Mouse (Mus musculus) embryo, embryonic 10.5 days (tissue): ENCODE measurements around the gene Mysm1.

Experiments
- DNase-seq: peaks from one replicate; pipeline ENCODE4 v3.0.0-alpha.2; 2015; ENCODE audit warnings: low spot score

Mysm1 gene

DNA sequence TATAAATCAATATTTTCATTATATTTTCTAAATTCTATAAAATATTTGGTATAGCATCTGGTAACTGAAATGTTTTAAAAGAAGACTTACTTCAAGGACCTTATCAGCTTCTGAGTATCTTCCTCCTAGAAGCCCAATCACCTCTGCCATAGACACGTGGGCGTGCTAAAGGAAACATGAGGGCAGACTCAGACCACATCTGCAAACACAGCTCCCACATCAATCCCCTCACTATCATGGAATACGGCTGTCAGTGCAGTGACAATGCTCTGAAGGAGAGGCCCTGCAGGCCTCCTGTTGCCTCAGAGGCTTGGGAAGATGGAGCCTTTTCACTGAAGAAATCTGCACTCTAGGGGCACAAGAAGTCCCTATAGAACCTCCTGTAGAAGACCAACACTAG lies 26.1 kb downstream of the Mysm1 start:
- DNase-seq, result no peak

DNA sequence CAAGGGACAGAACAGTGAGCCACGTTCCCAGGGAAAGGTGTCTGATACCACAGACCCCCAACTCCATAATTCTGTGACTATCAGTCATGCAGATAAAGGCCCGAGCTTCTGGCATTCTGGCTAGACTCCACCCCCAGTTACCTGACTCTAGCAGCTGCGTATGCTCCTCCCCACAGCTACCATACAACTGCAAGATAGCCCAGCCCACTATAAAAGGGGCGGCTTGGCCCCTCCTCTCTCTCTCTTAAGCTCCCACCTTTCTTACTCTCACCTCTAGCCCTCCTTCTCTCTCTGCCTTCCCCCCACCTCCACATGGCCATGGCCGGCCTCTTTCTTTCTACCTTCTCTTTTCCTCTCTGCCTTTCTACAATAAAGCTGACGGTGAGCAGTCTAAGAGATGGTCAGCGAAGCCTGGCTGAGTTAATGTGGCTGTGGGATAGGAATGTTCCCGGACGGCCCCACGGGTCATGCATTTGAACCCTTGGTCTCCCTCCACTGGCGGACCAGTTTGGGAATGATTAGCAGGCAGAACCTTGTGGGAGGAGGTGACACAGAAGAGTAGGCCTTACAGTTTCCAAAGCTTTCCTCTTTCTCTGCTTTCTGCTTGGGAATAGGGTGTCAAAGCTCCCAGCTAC lies 37.6 kb downstream of the Mysm1 start:
- DNase-seq, result no peak

DNA sequence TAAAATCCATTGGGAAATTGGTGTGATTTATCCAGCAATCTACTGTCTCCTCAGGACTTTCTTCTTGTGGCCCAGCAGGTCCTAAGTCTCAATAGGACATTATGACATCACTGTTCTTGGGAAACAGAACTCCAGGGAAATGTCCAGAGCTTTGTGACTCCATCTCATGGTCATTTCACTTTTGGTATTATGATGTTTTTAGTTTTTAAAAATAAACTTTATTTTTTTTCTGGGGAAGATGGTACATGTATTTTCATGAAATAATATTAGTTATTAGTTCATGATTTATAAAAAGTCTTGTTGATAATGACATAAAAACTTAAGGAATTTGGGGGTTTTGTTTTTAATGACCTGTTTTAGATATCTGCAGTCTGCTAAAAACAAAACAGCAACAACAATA lies 50.2 kb downstream of the Mysm1 start, which contains the start of gene Eqtn:
Eqtn (minus strand) TSS at position 101 of the 400 bp plus-strand sequence.
- no peak for DNase-seq

DNA sequence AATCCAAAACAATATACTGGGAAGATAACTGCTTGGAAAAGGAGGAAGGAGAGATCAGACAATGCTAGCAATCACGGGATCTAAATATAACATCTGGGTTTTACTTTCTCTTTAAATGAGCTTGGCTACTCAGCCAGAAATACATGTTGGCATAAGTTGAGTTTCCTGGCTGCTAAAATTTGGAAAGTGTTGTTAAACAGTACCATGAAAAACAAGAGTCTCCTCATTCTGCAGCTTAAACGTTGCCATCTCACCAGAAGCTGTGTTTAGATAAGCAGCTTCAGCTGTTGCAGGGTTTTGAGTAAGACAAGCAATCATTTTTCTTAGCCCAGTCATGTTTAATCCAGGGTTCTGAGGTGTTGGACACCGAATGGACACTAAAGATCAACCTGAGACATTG lies 77.1 kb downstream of the Mysm1 start:
- no peak for DNase-seq

DNA sequence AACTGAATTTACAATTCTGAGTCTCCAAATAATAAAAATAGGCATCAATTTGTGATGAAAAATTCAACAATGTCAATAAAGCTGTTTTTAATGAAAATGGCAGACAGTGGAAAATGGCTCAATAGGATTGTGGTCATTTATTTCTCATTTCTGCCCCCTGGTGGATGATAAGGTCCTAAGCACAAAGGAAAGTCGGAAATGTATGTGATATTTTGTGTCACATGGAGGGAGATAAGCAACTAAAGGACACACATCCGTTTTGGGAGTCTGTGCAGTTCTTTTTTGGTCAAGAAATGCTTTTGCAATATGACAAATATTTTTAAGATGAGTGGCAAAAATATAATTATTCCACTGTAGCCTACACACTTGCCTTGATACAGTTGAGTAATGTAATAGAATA lies 78.2 kb downstream of the Mysm1 start:
- peak; percentile 74 for DNase-seq
